Mouse (Mus musculus) ZHBTc4 (cell line): Measurements from ENCODE around the gene Hdac5.
A peak's percentile ranks its signal among the peaks of the same experiment; 100 is the strongest.

Experiments
- DNase-seq: peaks from one replicate; pipeline ENCODE4 v3.0.0-alpha.2; 2011; ENCODE audit warnings: low read depth, low spot score

The Hdac5 gene

GRCm38 (mm10) chr11:102216056-102216885 is 13.7 kb downstream of the Hdac5 start:
- no peak for DNase-seq

- no peak for DNase-seq
These were observed 14.5 kb downstream of the Hdac5 start for GRCm38 (mm10) chr11:102215511-102215910.

- DNase-seq: no peak
These were observed 15.4 kb downstream of the Hdac5 start for GRCm38 (mm10) chr11:102214430-102215156.

GRCm38 (mm10) chr11:102211936-102212341 is 18.0 kb downstream of the Hdac5 start:
- DNase-seq: no peak

GRCm38 (mm10) chr11:102211011-102211410 is 19.0 kb downstream of the Hdac5 start:
- DNase-seq: no peak

GRCm38 (mm10) chr11:102210185-102210584 is 19.8 kb downstream of the Hdac5 start:
- DNase-seq: no peak

- DNase-seq: peak; percentile 52
These were observed 20.2 kb downstream of the Hdac5 start for GRCm38 (mm10) chr11:102209742-102210141.

GRCm38 (mm10) chr11:102208846-102209245 is 21.1 kb downstream of the Hdac5 start:
- no peak for DNase-seq

GRCm38 (mm10) chr11:102207825-102208777 is 21.9 kb downstream of the Hdac5 start:
- no peak for DNase-seq

- peak; percentile 54 for DNase-seq
These were observed 23.5 kb downstream of the Hdac5 start for GRCm38 (mm10) chr11:102206481-102206880.

- DNase-seq: no peak
These were observed 28.6 kb downstream of the Hdac5 start for GRCm38 (mm10) chr11:102201408-102201821.

- no peak for DNase-seq
These were observed 30.1 kb downstream of the Hdac5 start for GRCm38 (mm10) chr11:102199856-102200255.

- no peak for DNase-seq
These were observed 31.7 kb downstream of the Hdac5 start for GRCm38 (mm10) chr11:102198245-102198644.

- no peak for DNase-seq
These were observed 33.8 kb downstream of the Hdac5 start for GRCm38 (mm10) chr11:102196018-102196797.

- DNase-seq: no peak
These were observed 36.1 kb downstream of the Hdac5 start for GRCm38 (mm10) chr11:102193657-102194440.

- no peak for DNase-seq
These were observed 39.1 kb downstream of the Hdac5 start for GRCm38 (mm10) chr11:102190848-102191247.

- DNase-seq: peak; percentile 77
These were observed 40.2 kb downstream of the Hdac5 start, which contains the start of gene G6pc3 for GRCm38 (mm10) chr11:102189461-102190436. Gene G6pc3 (plus strand): TSS chr11:102189620.

GRCm38 (mm10) chr11:102188980-102189379 is 41.0 kb downstream of the Hdac5 start:
- no peak for DNase-seq

GRCm38 (mm10) chr11:102186235-102186634 is 43.7 kb downstream of the Hdac5 start:
- no peak for DNase-seq
